ENCODE assay signal across 8 mouse cellular contexts in the genomic region with DNA sequence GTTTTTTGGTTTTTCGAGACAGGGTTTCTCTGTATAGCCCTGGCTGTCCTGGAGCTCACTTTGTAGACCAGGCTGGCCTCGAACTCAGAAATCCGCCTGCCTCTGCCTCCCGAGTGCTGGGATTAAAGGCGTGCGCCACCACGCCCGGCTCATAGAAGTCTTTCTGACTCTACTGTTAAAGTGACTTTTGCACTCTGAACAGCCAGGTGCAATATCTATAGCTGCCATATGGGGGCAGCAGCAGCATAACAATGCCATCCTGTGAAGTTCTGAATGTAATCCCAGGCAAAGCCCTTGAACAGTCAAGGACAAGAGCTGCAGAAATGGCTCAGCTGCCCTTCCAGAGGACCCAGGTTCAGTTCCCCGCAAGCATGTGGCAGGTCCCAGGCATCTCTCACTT. TPM values are rescaled to one million over a fixed set of nuclear protein-coding genes. Genes with fewer than 3 reads are reported as not detected.
A peak's percentile ranks its signal among the peaks of the same experiment; 100 is the strongest.
DNase-seq lines count a peak whose midpoint lies in the region; ATAC-seq and TF ChIP-seq lines count a peak whose summit lies in the region.
"Not testable (repeated sequence)": the region's sequence is repeated elsewhere in the genome, so short reads cannot be mapped to it uniquely, and the experiment has no call there.

No protein-coding gene starts in this region.

- TF ChIP-seq EP300 in lung, postnatal 0 days (IDR thresholded peaks at IDR 0.05), result not testable (repeated sequence)

- WGBS in hindbrain, embryonic 11.5 days, result 51% methylated on average over 6 of the region's 9 CpGs
- 34% methylated on average over 6 of the region's 9 CpGs for WGBS in lung, postnatal 0 days

- not testable (repeated sequence) for H3K27me3 ChIP-seq in hindbrain, embryonic 11.5 days (ENCODE audit: control insufficient read depth, insufficient read depth, low read length); lung, postnatal 0 days (replicated peaks; ENCODE audit: insufficient read depth, low read length)

- H3K4me1 ChIP-seq in hindbrain, embryonic 11.5 days (replicated peaks; ENCODE audit: control insufficient read depth, insufficient read depth, low read length); lung, postnatal 0 days (ENCODE audit: insufficient read depth, low read depth, low read length): not testable (repeated sequence)

- peak; percentile 93 for TF ChIP-seq CTCF in lung, postnatal 0 days (IDR thresholded peaks at IDR 0.05)

- H3K9ac ChIP-seq in hindbrain, embryonic 11.5 days (ENCODE audit: low read depth, low read length); lung, postnatal 0 days (replicated peaks; ENCODE audit: low read depth): not testable (repeated sequence)

- not testable (repeated sequence) for H3K9me3 ChIP-seq in hindbrain, embryonic 11.5 days (ENCODE audit: control insufficient read depth, low read length); lung, postnatal 0 days (ENCODE audit: low read length)

- DNase-seq in Muller cell, postnatal 12 days (ENCODE audit: inconsistent ontology term), result peak; percentile 52
- DNase-seq in cerebellum, adult 9-10 months, result peak; percentile 62
- peak; percentile 42 to 75 for DNase-seq in frontal cortex, postnatal 14 days (ENCODE audit: low spot score in 2 of 2)
- DNase-seq in hindbrain, embryonic 11.5 days (ENCODE audit: low spot score), result peak; percentile 87
- DNase-seq in layer of hippocampus, adult 9-10 months (ENCODE audit: low spot score), result peak; percentile 77
- DNase-seq in lung, postnatal 0 days (ENCODE audit: low spot score), result peak; percentile 90
- peak; percentile 86 for DNase-seq in retina, postnatal 1 day
- peak; percentile 79 for DNase-seq in thymus, postnatal 4 days

- not testable (repeated sequence) for H3K4me2 ChIP-seq in hindbrain, embryonic 11.5 days (replicated peaks; ENCODE audit: low read depth, low read length); lung, postnatal 0 days (replicated peaks; ENCODE audit: low read depth, low read length)

- not testable (repeated sequence) for H3K36me3 ChIP-seq in hindbrain, embryonic 11.5 days (ENCODE audit: control insufficient read depth, insufficient read depth, low read length); lung, postnatal 0 days (ENCODE audit: insufficient read depth, low read length)

- not testable (repeated sequence) for H3K4me3 ChIP-seq in hindbrain, embryonic 11.5 days (ENCODE audit: low read depth, low read length); lung, postnatal 0 days (ENCODE audit: low read depth, low read length)

- peak; percentile 58 for ATAC-seq in hindbrain, embryonic 11.5 days (ENCODE audit: low FRiP score)
- ATAC-seq in lung, postnatal 0 days, result peak; percentile 69

- H3K27ac ChIP-seq in hindbrain, embryonic 11.5 days (ENCODE audit: low read depth, low read length); lung, postnatal 0 days (ENCODE audit: low read length): not testable (repeated sequence)

RNA-seq across cellular contexts. Expression of gene Nexn, which starts 6.7 kb away (rescaled TPM):
- polyA plus RNA-seq in hindbrain, embryonic 11.5 days (2014; fragmentation: Nextera tagmentation; extraction: Ambion mirVana), result 5.4 and 6.1 TPM in 2 replicates
- 39.9 and 47.1 TPM in 2 replicates for polyA plus RNA-seq in lung, postnatal 0 days (2015; fragmentation: Nextera tagmentation; extraction: Ambion mirVana)

RNA-seq across cellular contexts. Expression of gene Fubp1, which starts 49.2 kb away (rescaled TPM):
- polyA plus RNA-seq in hindbrain, embryonic 11.5 days (2014; fragmentation: Nextera tagmentation; extraction: Ambion mirVana), result 424 and 450 TPM in 2 replicates
- polyA plus RNA-seq in lung, postnatal 0 days (2015; fragmentation: Nextera tagmentation; extraction: Ambion mirVana), result 74.9 and 95.5 TPM in 2 replicates

RNA-seq across cellular contexts. Expression of gene Dnajb4, which starts 49.3 kb away (rescaled TPM):
- 28.9 and 29.1 TPM in 2 replicates for polyA plus RNA-seq in hindbrain, embryonic 11.5 days (2014; fragmentation: Nextera tagmentation; extraction: Ambion mirVana)
- 54.0 and 58.7 TPM in 2 replicates for polyA plus RNA-seq in lung, postnatal 0 days (2015; fragmentation: Nextera tagmentation; extraction: Ambion mirVana)
